Mouse (Mus musculus) neutrophil, adult 5-6 weeks (primary cell): Measurements from ENCODE around the gene Lrrk1. TPM values are rescaled to one million over a fixed set of nuclear protein-coding genes. Genes with fewer than 3 reads are reported as not detected.

Experiments
- ATAC-seq: fragments of 151-379, 151-347 bp; 2 replicates; pipeline ENCODE4 v1.8.0; 2017; ENCODE audit warnings: mild to moderate bottlenecking, moderate TSS enrichment; ENCODE audit not compliant: insufficient number of reproducible peaks, poor library complexity, low FRiP score, severe bottlenecking; ENCODE audit errors: extremely low read depth
- total RNA-seq: library from RNA; stranded (forward); fragments of 200-1000 nt; gene quantifications from 2 replicates; pipeline ENCODE4 v1.2.3, GENCODE M21; 2017

The Lrrk1 gene
- total RNA-seq, 1 experiment from 2014 or later = 24.3 TPM

DNA sequence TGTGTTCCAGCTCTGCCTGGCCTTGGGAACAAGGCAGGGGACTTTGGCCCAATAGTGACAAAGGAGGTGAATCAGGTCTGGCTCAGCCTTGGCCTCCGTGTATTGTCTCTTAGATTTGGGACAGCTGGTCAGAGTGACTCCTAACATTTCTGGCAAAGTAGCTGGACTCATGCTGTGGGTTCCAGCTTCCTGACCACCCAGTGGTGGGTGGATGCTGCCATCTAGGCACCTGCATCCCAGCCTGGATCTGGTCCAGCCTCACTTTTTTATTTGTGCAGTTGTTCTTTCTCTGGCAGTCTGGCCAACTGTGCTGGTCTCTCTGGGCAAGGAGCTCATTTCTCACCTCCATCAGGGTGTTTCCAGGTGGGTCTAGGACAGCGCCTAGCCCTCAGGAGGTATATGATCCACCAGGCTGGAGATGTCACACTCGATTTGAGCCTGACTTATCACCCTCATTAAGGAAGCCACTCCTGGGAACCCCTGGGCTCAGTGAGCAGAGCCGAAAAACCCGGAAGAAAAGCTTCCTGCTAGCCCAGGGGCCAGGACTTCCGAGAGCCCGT is 144.3 kb downstream of the Lrrk1 start:
- no peak for ATAC-seq

DNA sequence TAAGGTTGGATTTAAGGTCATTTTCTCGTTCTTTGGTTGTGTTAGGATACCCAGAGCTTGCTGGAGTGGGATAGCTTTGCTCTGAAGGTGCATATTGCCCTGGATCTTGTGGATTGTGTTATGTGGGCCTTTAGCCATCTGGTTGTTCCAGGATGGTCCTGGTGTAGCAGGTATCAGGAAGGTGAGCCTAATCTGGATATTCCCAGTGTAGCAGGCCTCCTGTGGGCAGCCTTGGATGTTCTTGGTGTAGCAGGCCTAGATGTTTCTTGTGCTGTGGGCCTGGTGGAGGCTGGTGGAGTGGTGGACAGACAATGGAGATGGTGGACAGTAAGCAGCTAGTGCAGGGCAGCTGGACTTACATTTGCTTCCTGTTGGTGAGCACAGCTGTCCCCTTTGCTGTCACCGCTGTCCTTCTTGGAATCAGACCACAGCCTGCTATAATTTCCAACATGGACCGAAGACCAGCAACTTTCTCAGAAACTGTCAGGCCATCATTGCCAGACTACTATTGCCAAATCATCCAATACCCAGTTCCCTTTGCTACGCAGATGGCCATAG is 146.2 kb downstream of the Lrrk1 start:
- no peak for ATAC-seq

DNA sequence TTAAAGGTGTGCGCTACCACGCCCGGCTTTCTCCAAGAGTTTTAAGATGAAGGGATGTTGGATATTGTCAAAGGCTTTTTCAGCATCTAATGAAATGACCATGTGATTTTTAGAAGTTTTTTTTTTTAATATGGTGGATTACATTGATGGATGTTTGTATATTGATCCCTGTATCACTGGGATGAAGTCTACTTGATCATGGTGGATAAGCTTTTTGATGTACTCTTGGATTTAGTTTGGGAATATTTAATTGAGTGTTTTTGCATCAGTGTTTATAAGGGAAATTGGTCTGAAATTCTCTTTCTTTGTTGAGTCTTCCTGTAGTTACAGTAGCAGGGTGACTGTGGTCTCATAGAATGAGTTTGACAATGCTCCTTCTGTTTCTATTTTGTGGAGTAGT is 150.0 kb downstream of the Lrrk1 start:
- ATAC-seq = no peak

DNA sequence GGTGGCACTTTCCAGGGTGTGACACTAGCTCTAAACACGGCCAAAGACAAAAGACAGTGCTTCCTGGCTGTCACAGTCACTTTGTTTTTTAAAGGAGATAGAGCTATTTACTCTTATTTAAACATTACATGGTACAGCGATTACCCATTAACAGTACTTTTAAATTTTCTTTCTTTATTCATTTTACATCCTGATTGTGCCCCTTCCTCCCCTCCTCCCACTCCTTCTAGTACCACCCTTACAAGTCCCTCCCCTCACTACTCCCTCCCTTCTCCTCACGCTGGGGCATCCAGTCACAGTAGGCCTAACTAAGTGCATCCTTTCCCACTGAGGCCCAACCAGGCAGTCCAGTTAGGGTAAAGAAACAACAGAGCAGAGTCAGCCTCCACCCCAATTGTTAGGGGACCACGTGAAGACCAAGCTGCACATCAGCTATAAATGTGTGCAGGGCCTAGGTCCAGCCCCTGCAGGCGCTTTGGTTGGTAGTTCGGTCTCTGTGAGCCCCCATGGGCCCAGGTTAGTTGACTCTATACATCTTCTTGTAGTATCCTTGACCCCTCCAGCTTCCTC is 154.1 kb downstream of the Lrrk1 start:
- ATAC-seq = no peak

DNA sequence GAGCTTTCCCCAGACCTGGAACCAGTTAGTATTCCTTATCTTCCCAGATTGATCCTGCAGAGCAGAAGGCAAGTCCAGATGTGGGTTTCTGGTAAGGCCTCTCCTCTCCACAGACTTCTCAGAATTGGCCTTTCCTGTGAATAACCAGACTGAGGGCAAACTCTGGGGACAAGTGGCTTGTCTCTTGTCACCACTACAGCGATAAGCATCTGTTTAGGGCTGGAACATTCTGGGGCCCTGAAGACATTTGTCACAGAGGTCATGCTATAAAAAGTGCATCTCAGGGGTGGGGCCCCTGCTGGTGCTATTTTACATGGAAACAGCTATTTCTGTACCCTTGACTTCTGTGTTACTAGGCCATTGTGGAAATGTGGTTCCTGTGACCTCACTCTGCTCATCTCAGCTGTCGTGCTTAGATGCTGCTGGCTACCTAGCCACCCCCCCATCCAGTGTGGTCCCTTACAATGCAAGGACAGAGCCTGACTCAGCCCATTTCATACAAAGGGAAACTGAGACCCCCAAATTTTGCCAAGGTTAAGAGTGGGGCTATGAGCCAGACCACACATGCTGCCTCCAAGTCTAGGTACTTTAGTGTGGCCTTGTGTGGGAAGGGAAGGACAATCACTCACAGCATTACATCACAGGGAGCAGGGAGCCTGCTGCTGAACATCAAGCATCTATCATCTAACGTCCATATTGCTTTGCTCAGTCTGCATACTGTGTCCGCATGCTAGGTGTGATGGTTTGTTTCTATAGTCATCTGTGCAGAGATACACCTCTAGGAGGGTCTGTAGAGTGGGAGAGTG is 154.8 kb downstream of the Lrrk1 start:
- peak; percentile 28; the same call in 1 of the 2 replicates for ATAC-seq

DNA sequence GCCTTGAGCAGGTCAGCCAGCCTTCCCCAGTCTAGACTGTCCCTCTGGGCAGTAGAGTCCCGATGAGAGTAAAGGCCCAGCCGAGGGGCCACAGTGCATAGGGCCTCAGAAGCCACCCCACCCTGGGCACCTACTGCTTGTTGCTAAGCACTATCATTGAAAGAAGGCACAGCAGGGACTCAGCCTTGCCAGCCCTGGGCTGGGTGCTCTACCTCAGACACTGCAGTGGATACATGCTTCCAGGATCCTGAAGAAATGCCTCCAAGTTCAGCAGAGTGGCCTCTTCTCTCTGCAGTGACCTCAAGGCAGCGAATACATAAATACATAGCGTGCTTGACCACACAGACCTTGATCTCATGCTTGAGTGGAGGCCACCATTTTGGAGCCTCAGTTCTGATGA is 156.3 kb downstream of the Lrrk1 start:
- no peak for ATAC-seq

DNA sequence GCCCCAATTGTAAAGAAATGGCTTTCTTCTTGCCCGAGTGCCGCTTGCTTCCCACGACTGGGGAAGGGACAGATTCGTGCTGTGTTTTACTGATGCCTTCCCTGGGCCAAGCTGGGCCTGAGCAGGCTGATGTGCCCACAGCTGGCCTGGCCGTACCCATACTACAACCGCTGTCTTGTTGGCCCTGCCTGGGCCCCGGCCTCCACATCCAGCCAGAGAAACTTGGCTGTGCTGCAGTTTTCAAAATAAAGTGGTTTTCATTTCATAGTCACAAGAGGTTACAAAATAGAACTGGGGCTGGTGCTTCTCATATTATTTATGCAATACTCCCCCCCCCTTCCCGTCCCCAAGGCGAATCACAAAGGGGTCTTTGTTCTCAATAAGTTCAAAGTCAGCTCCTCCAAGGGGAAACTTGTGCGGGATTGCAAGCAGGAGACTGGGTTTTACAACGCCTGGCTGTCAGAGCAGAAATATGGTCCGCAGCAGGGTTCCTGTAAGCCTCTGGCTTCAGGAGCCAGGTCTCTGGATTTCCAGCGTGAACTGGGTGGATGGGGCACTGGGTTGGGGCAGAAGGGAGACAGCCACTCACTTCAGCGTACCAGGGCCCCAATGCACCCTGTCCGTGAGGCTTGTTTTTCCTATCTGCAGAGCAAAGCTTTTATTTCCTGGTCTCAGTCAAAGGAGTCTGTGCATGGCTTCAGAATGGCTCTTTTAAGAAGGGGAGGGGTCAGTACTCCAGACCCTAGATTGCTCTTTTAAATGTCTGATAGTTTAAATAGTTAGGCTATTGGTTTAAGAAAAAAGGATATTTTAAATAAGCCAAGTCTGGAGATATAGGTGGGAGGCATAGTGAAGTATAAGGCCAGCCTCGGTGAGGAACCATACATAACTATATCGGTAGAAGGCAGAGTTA is 157.3 kb downstream of the Lrrk1 start:
- no peak for ATAC-seq

DNA sequence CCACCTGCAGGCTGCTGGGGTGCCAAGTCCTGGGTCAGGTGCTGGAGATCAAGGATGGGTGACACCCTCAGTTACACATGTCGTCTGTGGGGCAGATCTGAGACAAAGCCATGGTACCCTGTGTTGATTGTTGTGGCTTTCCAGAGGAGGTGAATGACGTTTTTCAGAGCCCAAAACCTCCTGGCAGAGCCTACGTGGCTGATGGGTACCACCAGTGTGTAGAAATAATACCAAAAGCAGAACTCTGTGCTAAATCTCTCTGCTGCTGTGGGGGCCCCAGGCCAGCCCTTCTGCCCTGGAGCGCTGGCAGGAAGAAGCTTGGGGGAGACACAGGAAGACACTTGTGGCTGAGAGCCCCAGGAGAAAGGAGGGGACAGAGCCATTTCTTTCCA is 157.9 kb downstream of the Lrrk1 start:
- ATAC-seq = peak; percentile 20; the same call in 1 of the 2 replicates

DNA sequence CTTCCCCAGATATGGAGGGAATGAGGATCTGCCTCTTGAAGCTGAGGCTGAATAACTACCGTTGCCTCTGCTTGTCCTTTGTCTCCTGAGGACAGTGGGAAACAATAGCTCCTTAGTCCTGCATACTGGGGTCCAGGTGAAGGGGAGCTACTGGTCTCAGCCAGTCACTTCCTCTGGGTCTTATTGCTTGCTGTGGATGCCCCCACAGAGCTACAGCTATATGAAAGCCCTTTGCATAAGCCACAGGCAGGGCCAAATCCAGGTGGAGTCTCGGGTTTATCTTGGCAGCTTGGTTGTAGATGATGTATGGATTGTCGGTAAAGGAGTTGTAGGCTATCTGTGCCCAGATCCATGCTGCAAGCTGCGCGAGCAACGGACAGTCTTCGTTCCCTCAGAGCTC is 158.7 kb downstream of the Lrrk1 start:
- no peak for ATAC-seq

DNA sequence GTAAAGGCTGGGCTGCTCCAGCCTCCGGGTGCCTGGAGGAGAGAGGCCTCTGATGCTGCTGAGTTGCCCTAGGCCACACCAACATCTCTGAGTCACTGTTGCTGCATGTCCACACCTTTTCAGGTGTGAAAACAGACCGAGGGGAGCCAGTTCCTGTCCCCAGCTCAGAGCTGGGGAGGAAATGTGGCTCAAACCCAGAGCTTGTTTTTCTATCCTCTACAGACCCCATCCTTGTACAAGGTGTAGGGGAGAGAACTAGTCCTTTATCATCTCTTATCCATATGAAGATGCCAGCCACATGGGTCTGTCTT is 159.6 kb downstream of the Lrrk1 start:
- no peak for ATAC-seq

DNA sequence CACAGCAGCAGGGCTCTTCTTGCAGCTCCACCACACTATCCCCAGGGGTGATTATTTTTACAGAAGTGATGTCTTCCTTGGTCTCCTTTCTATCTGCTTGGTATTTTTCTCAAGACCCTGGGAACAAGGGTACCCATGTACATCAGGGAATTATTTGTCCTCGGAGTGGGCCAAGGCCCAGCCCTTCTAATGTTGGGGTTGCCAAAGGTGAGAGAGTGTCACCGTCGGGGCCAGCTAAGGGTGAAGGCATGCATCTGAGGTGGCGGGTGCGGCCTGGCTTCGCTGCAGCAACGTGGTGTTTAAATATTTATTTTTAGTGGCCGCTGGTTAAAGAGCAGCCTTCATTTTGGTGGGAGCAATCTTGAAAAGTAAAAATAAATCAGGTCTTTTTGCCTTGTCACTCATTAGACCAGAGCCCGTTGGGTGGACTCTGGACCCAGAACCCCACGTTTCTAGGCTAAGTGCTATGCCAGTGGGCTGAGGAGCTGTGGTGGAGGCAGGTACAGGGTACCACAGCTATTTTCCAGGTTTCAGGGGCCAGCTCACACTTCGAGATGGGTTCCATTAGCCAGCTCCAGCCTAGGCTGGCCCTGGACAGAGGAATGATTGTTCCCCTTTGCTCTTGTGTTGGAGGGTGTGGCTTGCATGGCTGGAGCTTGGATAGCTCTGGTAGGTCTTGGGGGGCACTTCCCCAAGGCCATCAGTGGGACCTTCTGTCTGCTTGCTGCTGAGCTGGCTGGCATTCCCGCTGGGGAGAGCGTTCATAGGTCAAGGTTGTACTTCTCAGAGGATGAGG is 160.1 kb downstream of the Lrrk1 start:
- no peak for ATAC-seq

DNA sequence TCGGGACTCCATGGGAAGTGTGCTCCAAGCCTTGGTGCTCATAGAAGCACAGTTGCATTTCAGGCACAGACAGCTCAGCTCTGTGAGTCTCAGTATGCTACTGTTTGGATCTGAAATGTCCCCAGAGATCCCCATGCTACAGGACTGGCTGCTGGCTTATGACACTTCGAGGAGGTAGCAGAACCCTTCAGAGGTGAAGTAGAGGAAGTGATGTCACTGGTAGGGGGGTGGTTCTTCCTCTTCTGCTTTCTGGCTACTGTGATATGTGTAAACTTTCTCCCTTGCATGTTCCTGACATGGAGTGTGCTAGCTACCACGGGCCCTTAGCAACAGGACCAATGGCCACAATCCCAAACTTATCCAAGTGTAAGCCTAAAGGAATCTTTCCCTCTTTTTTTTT is 162.3 kb downstream of the Lrrk1 start:
- peak; percentile 95 for ATAC-seq

DNA sequence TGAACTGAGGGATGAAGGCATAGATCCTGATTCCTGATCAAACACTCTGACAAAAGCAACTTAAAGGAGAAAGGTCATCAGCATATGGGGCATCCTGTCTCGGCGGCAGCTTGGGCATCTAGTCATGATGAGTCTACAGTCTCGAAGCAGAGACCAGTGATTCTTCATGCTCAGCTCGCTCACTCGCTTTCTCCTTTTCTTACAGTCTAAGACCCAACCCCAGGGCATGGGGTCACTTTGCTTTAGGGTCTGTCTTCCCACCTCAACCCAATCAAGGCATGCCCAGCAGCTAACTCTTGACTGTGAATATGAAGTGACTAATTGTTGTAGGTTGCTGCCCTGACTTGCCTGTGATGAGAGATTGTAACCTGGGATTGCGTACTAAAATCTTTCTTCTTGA is 163.6 kb downstream of the Lrrk1 start:
- no peak for ATAC-seq

DNA sequence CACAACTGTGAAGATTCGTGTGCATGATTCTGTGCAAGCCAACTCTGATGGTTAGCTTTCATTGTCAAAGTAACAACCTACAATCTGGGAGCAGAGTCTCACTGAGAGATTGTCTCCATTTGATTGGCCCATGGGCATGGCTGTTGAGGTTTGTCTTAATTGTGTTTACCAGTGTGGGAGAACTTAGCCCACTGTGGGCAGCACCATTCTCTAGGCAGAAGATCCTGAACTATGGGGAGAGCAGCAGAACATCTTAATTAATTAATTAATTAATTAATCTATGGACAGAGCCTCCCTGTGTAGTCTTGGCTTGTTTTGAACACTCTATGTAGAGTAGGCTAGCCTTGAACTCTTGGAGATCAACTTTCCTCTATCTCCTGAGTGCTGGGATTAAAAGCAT is 164.4 kb downstream of the Lrrk1 start:
- ATAC-seq = no peak

DNA sequence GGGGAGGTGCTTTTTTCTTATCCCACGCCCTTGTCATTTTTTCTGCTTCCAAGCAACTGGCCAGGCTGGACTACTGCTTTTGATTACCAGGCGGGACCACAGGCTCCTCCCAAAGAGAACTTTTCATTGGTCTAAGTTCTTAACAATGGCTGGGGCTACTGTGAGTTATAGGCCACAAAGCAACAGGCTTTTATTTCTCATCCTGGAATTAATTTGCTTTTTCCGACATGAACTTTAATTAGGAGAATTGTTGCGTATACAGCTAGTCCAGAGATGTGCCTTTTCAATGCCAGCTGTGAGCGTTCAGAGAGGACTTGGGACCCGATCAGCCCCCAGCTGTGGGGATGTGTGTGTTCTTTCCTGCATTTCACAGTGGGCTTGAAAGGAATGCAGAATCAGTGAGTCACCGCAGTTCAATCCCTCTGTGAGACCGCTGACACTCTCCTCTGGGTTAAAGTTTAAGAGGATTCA is 165.5 kb downstream of the Lrrk1 start:
- no peak for ATAC-seq

DNA sequence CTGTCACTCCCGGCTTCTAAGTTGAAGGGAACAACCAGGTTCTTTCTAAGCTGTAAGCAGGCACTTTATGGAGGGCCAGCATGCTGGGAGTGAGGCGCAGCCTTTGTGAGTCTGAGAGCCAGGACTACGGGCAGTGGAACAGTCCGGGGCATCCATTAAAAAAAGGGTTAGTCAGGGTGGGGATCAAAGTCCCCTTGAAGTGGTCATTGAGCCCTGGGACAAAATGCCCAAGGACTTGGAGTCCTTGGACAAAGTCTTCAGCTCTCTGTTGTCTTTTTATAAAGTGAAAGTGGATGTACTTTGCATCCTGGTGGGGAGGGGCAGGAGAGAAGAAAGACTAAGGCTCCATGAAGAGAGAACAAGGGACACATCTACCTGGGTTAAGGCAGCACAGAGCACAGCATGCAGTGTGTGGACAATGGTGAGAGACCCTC is 168.3 kb downstream of the Lrrk1 start:
- no peak for ATAC-seq

DNA sequence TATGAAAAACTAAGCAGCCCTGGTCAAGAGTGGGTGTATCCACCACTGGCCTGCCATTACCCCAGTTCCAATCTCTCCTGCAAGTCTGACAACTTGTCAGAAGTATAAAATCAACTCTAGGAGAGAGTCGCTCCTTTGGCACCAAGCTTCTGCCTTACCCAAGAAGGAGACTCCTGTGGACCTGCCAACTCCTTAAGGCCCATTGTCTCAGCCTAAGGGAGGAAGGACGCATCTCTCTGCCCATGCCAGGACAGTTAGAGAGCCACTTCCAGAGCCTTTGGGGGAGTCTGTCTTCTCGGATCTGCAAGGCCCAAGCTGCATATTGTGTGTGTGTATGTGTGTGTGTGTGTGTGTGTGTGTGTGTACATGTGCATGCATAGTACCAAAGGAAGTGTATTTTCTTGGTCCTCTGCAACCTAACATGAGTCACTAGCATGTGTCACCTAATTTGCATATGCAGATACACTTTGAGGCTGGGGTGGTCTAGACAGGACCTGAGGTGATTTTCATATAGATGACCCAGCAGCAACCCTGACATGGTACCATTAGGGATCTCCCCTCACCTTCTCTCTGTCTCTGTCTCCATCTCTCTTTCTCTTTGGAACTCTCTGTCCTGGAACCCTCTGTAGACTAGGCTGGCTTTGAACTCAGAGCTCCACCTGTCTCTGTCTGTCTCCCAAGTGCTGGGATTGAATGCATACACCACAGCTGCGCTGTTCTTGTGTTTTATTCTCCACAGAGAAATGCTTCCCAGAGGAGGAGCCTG is 168.9 kb downstream of the Lrrk1 start:
- peak; percentile 51; the same call in 1 of the 2 replicates for ATAC-seq
